Mouse (Mus musculus) embryonic fibroblast, embryonic 13.5 days (primary cell): Measurements from ENCODE around the gene Ptprq. TPM values are rescaled to one million over a fixed set of nuclear protein-coding genes. Genes with fewer than 3 reads are reported as not detected.

Experiments
- H3K27ac ChIP-seq: 2 replicates; pipeline ENCODE4 v1.5.1; 2012; ENCODE audit warnings: low read length, control low read depth, inconsistent platforms; ENCODE audit not compliant: insufficient read depth
- H3K4me1 ChIP-seq: 2 replicates; pipeline ENCODE4 v1.6.1; 2011; ENCODE audit warnings: low read length; ENCODE audit not compliant: control insufficient read depth, insufficient read depth
- H3K4me3 ChIP-seq: 2 replicates; pipeline ENCODE4 v1.5.1; 2011; ENCODE audit warnings: mild to moderate bottlenecking, control low read depth, low read length; ENCODE audit not compliant: insufficient read depth
- CTCF ChIP-seq: IDR thresholded peaks from 2 replicates; pipeline ENCODE4 v1.5.1; 2011; ENCODE audit warnings: mild to moderate bottlenecking, control low read depth, low read length, moderate library complexity, borderline replicate concordance; ENCODE audit not compliant: insufficient read depth
- POLR2A ChIP-seq: IDR thresholded peaks from 2 replicates; pipeline ENCODE4 v1.6.1; 2011; ENCODE audit warnings: low read depth, mild to moderate bottlenecking, control low read depth, low read length, moderate library complexity
- polyA plus RNA-seq: library from polyadenylated mRNA; stranded (reverse); fragments of >200 nt; gene quantifications from 2 replicates; pipeline ENCODE4 v1.2.4, GENCODE M21; 2011; ENCODE audit warnings: low read depth; ENCODE audit not compliant: missing spikeins, insufficient read length

Ptprq gene
- 0.78 and 1.3 TPM in 2 replicates for polyA plus RNA-seq

DNA sequence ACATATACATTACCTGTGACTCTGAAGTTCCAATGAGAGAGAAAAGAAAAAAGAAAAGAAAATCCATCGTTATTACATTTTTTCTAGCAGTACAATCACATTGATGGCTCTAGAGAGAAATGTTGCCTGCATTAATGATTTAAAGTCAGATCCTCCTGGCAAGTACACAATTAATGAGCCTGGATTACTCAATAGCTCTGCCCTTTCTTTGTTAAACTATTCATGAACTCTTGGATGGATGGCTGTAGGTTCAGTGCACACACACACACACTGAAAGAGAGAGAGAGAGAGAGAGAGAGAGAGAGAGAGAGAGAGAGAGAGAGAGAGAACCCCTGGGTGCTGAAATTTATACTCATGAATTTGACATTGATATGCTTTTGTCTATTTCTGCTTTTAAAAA, at the start of gene Ptprq:
Ptprq (minus strand) TSS at position 246 of the 400 bp plus-strand sequence.
- Histone ChIP-seq H3K27ac (no peak within 1 kb of the TSS), H3K4me3 (no peak within 1 kb of the TSS), H3K4me1 (no peaks in the 10 kb centered on the region)
- no peak for TF ChIP-seq POLR2A
- TF ChIP-seq CTCF, result no peak

DNA sequence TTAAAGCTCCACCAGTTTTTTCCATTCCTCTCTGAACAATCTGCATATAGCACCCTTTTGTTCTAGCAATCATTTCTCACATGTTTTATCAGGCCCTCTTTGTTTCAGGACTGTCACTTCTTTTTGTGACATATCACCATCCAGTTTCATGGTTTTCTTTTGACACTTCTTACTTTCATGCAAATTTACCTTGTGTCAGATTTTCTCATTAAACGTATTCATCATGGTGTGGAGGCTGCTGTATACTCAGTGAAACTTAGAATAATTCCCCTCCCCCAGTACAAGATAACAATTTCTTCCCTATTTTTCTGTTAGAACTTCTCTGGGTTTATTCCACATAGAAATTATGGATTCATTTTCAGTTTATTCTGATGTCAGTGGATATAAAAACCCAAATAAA, 39.8 kb upstream of the Ptprq start:
- Histone ChIP-seq H3K27ac (no peak overlapping the region), H3K4me1 (no peaks in the 10 kb centered on the region), H3K4me3 (no peak overlapping the region)
- no peak for TF ChIP-seq POLR2A
- no peak for TF ChIP-seq CTCF

DNA sequence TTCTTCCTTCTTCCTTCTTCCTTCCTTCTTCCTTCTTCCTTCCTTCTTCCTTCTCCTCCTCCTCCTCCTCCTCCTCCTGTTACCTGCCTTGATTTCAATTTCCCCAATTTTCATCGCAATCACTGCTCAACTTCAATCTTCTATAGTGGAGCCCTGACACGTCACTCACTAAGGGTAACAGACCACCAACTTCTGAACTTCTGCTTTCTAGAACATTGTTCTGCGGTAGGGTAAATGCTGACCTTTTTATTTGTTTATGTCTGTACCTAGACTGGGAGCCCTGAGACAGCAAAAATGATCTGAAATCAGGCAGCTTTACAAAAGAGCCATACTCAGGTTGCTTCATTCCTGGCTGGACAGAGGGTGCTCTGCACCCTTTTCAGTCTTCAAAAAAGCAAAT, 33.6 kb upstream of the Ptprq start:
- no peak for TF ChIP-seq CTCF
- no peak for TF ChIP-seq POLR2A
- Histone ChIP-seq H3K4me3 (no peak overlapping the region), H3K4me1 (no peaks in the 10 kb centered on the region), H3K27ac (no peak overlapping the region)

DNA sequence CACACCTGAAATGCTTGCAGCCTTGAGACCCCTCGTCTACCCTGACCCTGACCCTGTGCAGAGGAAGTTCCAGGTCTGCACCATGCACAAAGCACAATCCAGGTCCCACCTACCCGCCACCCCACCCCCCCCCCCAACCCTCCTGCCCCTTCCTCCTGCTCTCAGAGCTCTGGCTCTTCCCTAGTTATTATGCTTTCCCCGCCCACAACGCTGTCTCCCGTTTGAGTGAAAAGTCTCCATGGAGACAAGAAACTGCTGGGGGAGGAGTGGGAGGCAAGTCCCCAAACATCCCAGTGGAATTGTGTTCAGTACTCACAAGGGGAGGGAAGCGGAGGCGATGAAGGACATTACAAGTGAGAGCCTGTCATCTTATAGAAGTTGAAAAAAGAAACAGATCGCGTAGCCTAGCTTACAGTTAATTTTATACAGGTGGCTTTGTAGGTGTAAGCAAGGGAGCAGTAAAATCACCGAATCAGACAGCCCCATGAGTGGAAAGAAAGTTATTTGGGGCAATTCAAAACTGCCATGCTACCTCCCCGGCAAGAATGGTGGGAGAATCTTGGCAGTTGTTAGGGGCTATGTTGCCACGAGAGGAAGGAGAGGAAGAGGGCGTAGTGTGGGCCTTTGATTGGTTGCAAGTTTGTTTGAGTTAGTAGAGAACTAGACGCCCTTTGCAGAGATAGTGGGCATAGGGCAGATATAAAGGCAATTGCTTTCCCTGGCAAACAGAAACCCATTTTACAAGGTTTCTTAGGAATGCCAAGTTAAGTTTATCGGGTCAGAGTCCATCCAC, 32.7 kb upstream of the Ptprq start:
- TF ChIP-seq POLR2A, result no peak
- no peak for TF ChIP-seq CTCF
- Histone ChIP-seq H3K4me1 (no peaks in the 10 kb centered on the region), H3K27ac (no peak overlapping the region), H3K4me3 (no peak overlapping the region)

DNA sequence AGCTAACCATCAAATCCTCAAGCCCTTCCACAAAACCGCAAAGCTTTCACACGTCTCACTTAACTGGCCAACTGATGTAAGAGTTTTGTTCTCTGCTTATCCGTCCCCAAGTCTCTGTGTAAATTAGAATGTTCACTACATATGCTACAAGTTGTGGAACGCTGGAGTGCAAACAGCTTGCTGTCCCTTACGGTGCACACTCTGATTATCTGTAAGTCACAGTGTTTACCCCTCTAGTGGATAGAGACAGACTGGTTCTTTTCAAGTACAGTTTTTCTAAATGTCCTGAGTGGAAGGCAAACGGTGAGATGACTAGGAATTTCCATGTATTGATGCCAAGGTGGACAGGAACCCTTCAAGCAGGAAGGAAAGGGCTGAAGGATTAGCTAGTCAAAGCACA, 32.1 kb upstream of the Ptprq start:
- TF ChIP-seq CTCF (no peak), POLR2A (no peak)
- Histone ChIP-seq H3K4me1 (no peaks in the 10 kb centered on the region), H3K4me3 (no peak overlapping the region), H3K27ac (no peak overlapping the region)

DNA sequence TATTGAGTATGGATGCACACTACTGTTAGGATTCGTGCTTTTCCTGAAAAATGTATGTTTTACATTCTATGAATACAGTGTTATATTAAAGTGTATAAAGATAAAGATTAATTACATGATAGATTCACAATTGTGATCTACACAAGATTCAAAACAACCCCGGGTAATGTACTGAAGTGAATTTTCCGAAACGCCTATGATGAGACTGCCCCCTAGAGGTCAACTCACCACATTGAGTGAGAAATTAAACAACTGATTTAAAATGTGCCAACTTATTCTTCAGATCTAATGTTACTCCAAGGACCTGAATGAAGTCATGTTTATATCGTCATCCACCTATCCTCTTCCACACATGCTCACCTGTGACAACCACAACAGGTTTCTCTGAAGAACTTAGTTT, 27.7 kb upstream of the Ptprq start:
- no peak overlapping the region for H3K4me3 ChIP-seq
- H3K27ac ChIP-seq, result no peak overlapping the region
- no peak for TF ChIP-seq CTCF
- no peak for TF ChIP-seq POLR2A
- 0 out of 2 replicates have a peak, but pooled peaks cover 2% of the 10 kb centered on the region for H3K4me1 ChIP-seq

DNA sequence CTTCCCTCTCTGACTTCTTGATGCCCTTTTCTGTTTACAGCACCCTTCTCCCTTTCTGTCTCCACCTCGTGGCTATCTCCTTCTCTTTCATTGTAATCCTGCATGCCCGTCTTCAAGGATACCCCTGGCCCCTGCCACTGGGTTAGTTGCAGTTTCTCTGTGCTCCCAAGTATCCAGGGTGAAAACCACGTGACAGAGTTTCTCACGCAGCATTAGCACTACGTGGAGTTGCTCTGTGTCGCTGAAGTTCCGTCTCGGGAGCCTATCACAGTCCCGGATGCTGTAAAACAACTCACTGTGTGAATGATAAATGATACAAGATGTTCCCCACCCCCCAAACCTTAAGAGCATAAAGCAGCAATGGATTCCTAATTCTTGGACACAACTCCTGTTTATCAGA, 26.9 kb upstream of the Ptprq start:
- Histone ChIP-seq H3K4me1 (0 out of 2 replicates have a peak, but pooled peaks cover 2% of the 10 kb centered on the region), H3K27ac (no peak overlapping the region), H3K4me3 (no peak overlapping the region)
- no peak for TF ChIP-seq POLR2A
- no peak for TF ChIP-seq CTCF

DNA sequence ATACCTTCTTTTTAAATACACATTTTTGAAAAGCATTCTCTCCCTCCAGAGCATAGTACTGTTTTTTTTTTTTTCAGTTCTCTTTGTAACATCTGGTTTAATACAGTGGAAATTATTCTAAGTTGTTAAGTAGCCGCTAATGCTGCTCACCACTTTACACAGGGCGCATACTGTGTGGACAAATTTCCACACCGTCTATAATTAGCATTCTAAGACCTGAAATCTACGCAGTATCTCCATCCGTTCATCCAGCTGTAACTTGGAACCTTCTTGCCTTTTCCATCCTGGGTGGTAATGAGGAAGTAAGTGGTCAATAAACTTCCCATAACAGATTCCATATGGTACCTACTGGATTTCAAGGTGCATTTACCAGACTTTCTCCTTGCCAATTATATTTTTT, 20.0 kb upstream of the Ptprq start:
- Histone ChIP-seq H3K4me3 (no peak overlapping the region), H3K4me1 (no peaks in the 10 kb centered on the region), H3K27ac (no peak overlapping the region)
- TF ChIP-seq CTCF, result no peak
- no peak for TF ChIP-seq POLR2A

DNA sequence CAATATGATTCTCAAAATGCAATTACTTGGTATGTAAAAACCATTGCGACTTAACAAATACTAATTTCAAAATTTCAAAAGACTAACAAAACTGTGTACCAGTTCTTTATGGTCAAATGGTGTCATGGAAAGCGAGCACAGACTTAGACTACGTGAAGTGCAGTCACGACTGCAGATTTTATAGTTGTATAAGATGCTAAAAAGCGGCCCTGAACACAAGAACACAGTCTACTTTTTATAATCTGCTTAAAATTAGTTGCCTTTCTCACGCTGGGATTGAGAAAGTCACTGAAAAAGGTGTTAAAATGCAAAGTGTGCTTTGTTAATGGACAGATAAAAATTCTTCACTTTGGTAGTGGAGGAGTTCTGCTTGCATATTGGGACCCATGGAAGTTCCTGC, 17.9 kb upstream of the Ptprq start:
- no peak overlapping the region for H3K4me3 ChIP-seq
- TF ChIP-seq POLR2A (no peak), CTCF (no peak)
- no peaks in the 10 kb centered on the region for H3K4me1 ChIP-seq
- H3K27ac ChIP-seq, result no peak overlapping the region

DNA sequence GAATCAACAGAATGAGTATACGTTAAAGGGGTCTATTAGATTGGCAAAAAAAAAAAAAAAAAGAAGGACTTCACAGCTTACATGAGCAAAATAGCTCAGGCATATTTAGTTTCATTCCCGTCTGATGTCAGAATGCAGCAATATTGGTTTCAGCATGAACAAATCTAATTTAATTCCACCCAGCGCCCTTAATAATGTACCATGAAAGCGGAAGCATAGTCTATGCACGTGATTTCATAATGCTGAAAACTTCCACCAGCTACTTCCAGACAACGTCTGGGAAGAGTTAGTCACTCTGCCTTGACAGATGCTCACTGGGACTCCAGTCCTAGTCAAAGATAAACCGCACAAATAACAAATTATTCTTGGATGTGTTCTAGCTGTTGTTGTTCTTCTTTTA, 15.6 kb upstream of the Ptprq start:
- H3K27ac ChIP-seq, result no peak overlapping the region
- no peak overlapping the region for H3K4me3 ChIP-seq
- H3K4me1 ChIP-seq, result no peaks in the 10 kb centered on the region
- no peak for TF ChIP-seq POLR2A
- no peak for TF ChIP-seq CTCF
